Mouse (Mus musculus): Measurements from ENCODE around the gene Tspan3.
A peak's percentile ranks its signal among the peaks of the same experiment; 100 is the strongest.

- no peak for TF ChIP-seq POLR2A (IDR thresholded peaks at IDR 0.05; ENCODE audit: low read depth, low read length)
- peak; percentile 67; the same call in 1 of the 2 replicates for TF ChIP-seq CTCF (conservative IDR thresholded peaks at IDR 0.05; ENCODE audit: insufficient read depth, insufficient read length, low read depth, low read length)
These were observed 44.2 kb downstream of the Tspan3 start for GRCm38 (mm10) chr9:56121097-56121496.

All from kidney, adult 2 months (tissue).